Mouse (Mus musculus): ENCODE data around the gene Strada. TPM values are rescaled to one million over a fixed set of nuclear protein-coding genes. Genes with fewer than 3 reads are reported as not detected.

Gene Strada
- polyA plus RNA-seq, 1 experiment, result 32.6 TPM

- Histone ChIP-seq H3K36me3 (ENCODE audit: control insufficient read depth, insufficient read depth, low read length) (peaks cover 17% of the 10 kb centered on the region), H3K27me3 (ENCODE audit: control insufficient read depth, insufficient read depth, low read length) (no peaks in the 10 kb centered on the region), H3K4me3 (ENCODE audit: extremely low read depth, insufficient read depth, insufficient read length) (no peak overlapping the region), H3K4me1 (ENCODE audit: control insufficient read depth, insufficient read depth, insufficient read length) (peaks cover 29% of the 10 kb centered on the region; the same call in 1 of the 2 replicates), H3K27ac (ENCODE audit: insufficient read depth, low read length) (peak overlapping the region; percentile 83; the same call in 1 of the 2 replicates)
- DNase-seq (ENCODE audit: low read depth in 1 of 2, low spot score in 2 of 2), result no peak
- WGBS, result 76% methylated on average over 4 of the region's 4 CpGs
- TF ChIP-seq CTCF (IDR thresholded peaks at IDR 0.05; ENCODE audit: extremely low read depth, insufficient read depth, insufficient read length, insufficient replicate concordance), result no peak
- no peak for TF ChIP-seq POLR2A (IDR thresholded peaks at IDR 0.05; ENCODE audit: low read depth, low read length)
Observed at GRCm38 (mm10) chr11:106163546-106163945, 38.4 kb downstream of the Strada start.

DNA sequence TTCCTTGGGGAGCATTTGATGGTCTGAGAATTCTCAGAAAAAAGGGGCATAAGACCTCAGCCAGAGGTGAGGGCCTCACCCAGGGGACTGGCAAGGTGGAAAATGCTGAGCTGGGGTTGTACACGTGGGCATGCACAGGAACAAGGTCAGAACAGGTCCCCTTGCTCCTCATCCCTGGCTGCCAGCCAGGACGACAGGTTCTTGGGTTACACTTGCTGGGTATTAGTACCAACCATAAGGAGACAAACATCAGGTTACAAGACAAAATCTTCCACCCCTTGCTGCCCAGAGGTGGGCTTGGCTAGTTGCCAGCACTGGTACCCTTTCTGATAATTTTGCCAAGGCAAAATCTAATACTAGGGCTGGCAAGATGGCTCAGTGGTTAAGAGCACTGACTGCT lies 39.7 kb downstream of the Strada start:
- DNase-seq (ENCODE audit: low read depth in 1 of 2, low spot score in 2 of 2), result no peak
- Histone ChIP-seq H3K36me3 (ENCODE audit: control insufficient read depth, insufficient read depth, low read length) (peaks cover 27% of the 10 kb centered on the region), H3K4me1 (ENCODE audit: control insufficient read depth, insufficient read depth, insufficient read length) (peaks cover 25% of the 10 kb centered on the region; the same call in 1 of the 2 replicates), H3K27me3 (ENCODE audit: control insufficient read depth, insufficient read depth, low read length) (no peaks in the 10 kb centered on the region), H3K27ac (ENCODE audit: insufficient read depth, low read length) (peak overlapping the region; percentile 98), H3K4me3 (ENCODE audit: extremely low read depth, insufficient read depth, insufficient read length) (no peak overlapping the region)
- no peak for TF ChIP-seq POLR2A (IDR thresholded peaks at IDR 0.05; ENCODE audit: low read depth, low read length)
- no peak for TF ChIP-seq CTCF (IDR thresholded peaks at IDR 0.05; ENCODE audit: extremely low read depth, insufficient read depth, insufficient read length, insufficient replicate concordance)
- 58% methylated on average over 2 of the region's 2 CpGs for WGBS

DNA sequence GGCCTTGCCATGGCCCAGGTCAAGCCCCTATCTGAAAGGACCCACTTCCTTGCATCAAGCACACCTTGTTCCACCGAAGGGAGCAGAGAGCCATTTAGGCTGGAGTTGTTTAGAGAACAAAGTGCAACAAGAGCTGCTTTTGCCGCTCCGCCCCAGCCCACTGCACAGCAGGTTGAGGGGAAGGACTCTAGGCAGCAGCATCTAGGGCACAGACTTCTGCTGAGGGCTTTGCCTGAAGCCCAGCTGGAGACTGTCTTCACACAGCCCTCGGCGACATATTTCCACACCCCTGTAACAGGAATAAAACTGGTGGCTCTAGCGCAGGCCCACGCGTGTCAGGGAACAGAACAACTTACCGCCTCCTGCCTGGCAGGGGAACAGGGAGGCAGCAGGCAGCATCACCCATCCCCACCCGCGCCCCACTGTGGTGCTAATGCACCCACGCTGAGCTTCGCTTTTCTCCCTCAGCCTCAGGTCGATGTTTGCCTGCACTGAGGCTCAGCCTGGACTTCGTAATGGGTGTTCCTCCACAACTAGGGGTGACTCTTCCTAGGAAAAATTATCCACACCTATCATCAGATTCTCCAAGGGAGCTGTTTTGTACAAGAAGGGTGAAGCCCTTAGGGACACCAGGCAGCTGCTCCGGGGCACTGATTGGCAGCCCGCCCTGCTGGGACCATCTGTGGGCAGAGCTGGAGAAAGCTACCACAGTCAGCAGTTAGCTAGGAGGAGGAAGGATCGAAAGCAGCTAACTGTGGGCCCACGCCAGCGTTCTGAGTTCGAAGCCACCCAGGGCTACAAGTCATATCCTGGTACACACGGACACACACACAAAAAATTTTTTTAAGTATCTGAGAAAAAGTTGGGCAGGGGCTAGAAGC lies 40.9 kb downstream of the Strada start, which contains the start of the genes Gm10840 and Limd2:
TSS of gene Gm10840 (plus strand) at position 10 of the 881 bp plus-strand sequence.
TSS of gene Limd2 (minus strand) at position 20 of the 881 bp plus-strand sequence.
- TF ChIP-seq CTCF (IDR thresholded peaks at IDR 0.05; ENCODE audit: extremely low read depth, insufficient read depth, insufficient read length, insufficient replicate concordance) (no peak), POLR2A (IDR thresholded peaks at IDR 0.05; ENCODE audit: low read depth, low read length) (no peak; the same call in none of the 2 replicates)
- Histone ChIP-seq H3K27ac (ENCODE audit: insufficient read depth, low read length) (peak within 1 kb of the TSS; percentile 100), H3K4me3 (ENCODE audit: extremely low read depth, insufficient read depth, insufficient read length) (peak within 1 kb of the TSS; percentile 97), H3K36me3 (ENCODE audit: control insufficient read depth, insufficient read depth, low read length) (peaks cover 38% of the 10 kb centered on the region), H3K4me1 (ENCODE audit: control insufficient read depth, insufficient read depth, insufficient read length) (peaks cover 33% of the 10 kb centered on the region; the same call in 1 of the 2 replicates), H3K27me3 (ENCODE audit: control insufficient read depth, insufficient read depth, low read length) (no peaks in the 10 kb centered on the region)
- peak; percentile 43 to 62 for DNase-seq (ENCODE audit: low read depth in 1 of 2, low spot score in 2 of 2)
- WGBS, result 13% methylated on average over 22 of the region's 22 CpGs

DNA sequence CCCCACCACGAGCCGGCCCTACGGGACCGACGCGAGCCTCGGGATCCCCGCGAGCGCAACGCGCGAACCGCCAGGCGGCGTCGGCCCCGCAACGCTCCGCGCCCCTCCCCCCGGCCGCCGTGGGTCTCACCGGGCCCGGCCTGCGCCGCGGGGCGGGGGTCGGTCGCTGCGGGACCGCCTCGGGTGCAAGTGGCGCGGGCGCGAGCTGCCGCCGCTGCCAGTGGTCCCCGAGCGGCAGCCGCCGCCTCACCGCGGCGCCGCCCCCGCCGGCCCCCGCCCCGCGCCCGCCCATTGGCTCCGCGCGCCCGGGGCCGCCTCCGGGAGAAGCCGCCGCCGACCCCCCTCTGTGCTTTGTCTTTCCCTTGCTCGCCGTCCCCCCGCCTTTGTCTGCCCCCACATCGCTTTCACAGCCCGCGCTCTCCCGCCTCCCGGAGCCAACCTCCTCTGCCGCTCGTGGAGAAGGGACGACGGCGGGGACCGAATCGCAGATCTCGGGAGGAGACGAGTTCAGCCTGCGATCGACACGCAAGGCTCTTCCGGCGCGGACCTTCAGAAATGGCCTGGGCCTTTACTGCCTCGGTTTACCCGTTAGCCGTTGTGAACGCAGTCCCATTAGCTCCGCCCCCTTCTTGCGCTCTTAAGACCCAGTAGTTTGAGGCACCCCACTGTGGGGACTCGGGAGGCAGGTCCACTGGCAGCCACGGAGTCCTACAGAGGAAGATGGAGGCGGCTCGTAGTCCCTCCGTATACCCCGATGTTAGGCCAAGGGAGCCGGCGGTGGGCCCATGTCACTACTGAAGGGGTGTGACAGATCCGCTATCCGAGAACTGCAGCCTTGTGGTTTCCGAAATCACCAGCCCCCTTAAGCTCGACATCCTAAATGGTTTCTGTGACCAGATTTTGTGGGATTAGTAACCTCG lies 41.8 kb downstream of the Strada start:
- peaks cover 33% of the 10 kb centered on the region; the same call in 1 of the 2 replicates for H3K4me1 ChIP-seq (ENCODE audit: control insufficient read depth, insufficient read depth, insufficient read length)
- peak; percentile 46 to 84 for DNase-seq (ENCODE audit: low read depth in 1 of 2, low spot score in 2 of 2)
- peak overlapping the region; percentile 97 for H3K4me3 ChIP-seq (ENCODE audit: extremely low read depth, insufficient read depth, insufficient read length)
- peak; percentile 50 for TF ChIP-seq POLR2A (IDR thresholded peaks at IDR 0.05; ENCODE audit: low read depth, low read length)
- no peak for TF ChIP-seq CTCF (IDR thresholded peaks at IDR 0.05; ENCODE audit: extremely low read depth, insufficient read depth, insufficient read length, insufficient replicate concordance)
- peak overlapping the region; percentile 100 for H3K27ac ChIP-seq (ENCODE audit: insufficient read depth, low read length)
- H3K27me3 ChIP-seq (ENCODE audit: control insufficient read depth, insufficient read depth, low read length), result no peaks in the 10 kb centered on the region
- H3K36me3 ChIP-seq (ENCODE audit: control insufficient read depth, insufficient read depth, low read length), result peaks cover 40% of the 10 kb centered on the region
- WGBS, result under 1% methylated on average over 72 of the region's 106 CpGs

- Histone ChIP-seq H3K4me1 (ENCODE audit: control insufficient read depth, insufficient read depth, insufficient read length) (peaks cover 28% of the 10 kb centered on the region; the same call in 1 of the 2 replicates), H3K4me3 (ENCODE audit: extremely low read depth, insufficient read depth, insufficient read length) (peak overlapping the region; percentile 97), H3K27me3 (ENCODE audit: control insufficient read depth, insufficient read depth, low read length) (no peaks in the 10 kb centered on the region), H3K36me3 (ENCODE audit: control insufficient read depth, insufficient read depth, low read length) (peaks cover 40% of the 10 kb centered on the region), H3K27ac (ENCODE audit: insufficient read depth, low read length) (peak overlapping the region; percentile 100)
- peak; percentile 38 for TF ChIP-seq POLR2A (IDR thresholded peaks at IDR 0.05; ENCODE audit: low read depth, low read length)
- no peak for TF ChIP-seq CTCF (IDR thresholded peaks at IDR 0.05; ENCODE audit: extremely low read depth, insufficient read depth, insufficient read length, insufficient replicate concordance)
- peak; percentile 83 to 91 for DNase-seq (ENCODE audit: low read depth in 1 of 2, low spot score in 2 of 2)
- WGBS, result 1% methylated on average over 20 of the region's 25 CpGs
Observed at GRCm38 (mm10) chr11:106159216-106159920, 42.6 kb downstream of the Strada start.

DNA sequence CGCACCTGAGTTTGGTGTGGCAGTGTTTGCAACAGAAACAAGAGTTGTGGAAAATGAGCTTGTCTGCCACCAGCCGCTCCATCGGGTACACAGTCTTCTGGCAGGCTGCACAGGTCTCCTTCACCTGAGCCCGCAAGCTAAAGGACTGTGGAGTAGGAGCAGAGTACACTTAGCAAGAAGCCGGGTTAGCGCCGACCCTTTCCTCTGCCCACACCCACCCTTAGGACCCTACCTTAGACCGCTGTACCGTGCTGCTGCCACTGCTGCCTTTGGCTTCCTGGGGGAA lies 43.1 kb downstream of the Strada start:
- WGBS, result 3% methylated on average over 9 of the region's 9 CpGs
- TF ChIP-seq POLR2A (IDR thresholded peaks at IDR 0.05; ENCODE audit: low read depth, low read length) (no peak), CTCF (IDR thresholded peaks at IDR 0.05; ENCODE audit: extremely low read depth, insufficient read depth, insufficient read length, insufficient replicate concordance) (no peak)
- Histone ChIP-seq H3K4me3 (ENCODE audit: extremely low read depth, insufficient read depth, insufficient read length) (peak overlapping the region; percentile 97), H3K4me1 (ENCODE audit: control insufficient read depth, insufficient read depth, insufficient read length) (peaks cover 25% of the 10 kb centered on the region; the same call in 1 of the 2 replicates), H3K36me3 (ENCODE audit: control insufficient read depth, insufficient read depth, low read length) (peaks cover 40% of the 10 kb centered on the region), H3K27ac (ENCODE audit: insufficient read depth, low read length) (peak overlapping the region; percentile 99), H3K27me3 (ENCODE audit: control insufficient read depth, insufficient read depth, low read length) (no peaks in the 10 kb centered on the region)
- no peak for DNase-seq (ENCODE audit: low read depth in 1 of 2, low spot score in 2 of 2)

Measured in spleen, adult 2 months (tissue).